In genomic region chr19:55902573-55903385, GRCm38 (mm10) we compare ENCODE assay signal across 28 mouse cellular contexts.
A peak's percentile ranks its signal among the peaks of the same experiment; 100 is the strongest.
DNase-seq lines count a peak whose midpoint lies in the region; ATAC-seq and TF ChIP-seq lines count a peak whose summit lies in the region.
"Had no signal": no experiment of that assay in that cellular context is flagged by ENCODE, and none has a peak within 500 bp of the region (broad histone marks: within the 10 kb centered on the region; RNA-seq: fewer than 3 reads in every experiment).

No protein-coding gene starts in this region.

- peaks cover 81% of the 10 kb centered on the region for H3K27me3 ChIP-seq in forebrain, embryonic 12.5 days
- peaks cover 32% of the 10 kb centered on the region for H3K27me3 ChIP-seq in forebrain, embryonic 16.5 days (replicated peaks; ENCODE audit: control insufficient read depth, insufficient read depth, low read length)
- H3K27me3 ChIP-seq in embryonic facial prominence, embryonic 10.5 days (replicated peaks; ENCODE audit: low read depth, poor library complexity, severe bottlenecking): peaks cover 18% of the 10 kb centered on the region
- peaks cover 90% of the 10 kb centered on the region for H3K27me3 ChIP-seq in midbrain, embryonic 10.5 days (ENCODE audit: low read depth, poor library complexity, severe bottlenecking)
- H3K27me3 ChIP-seq in midbrain, embryonic 16.5 days (ENCODE audit: control insufficient read depth, insufficient read depth, low read depth, low read length): 0 out of 2 replicates have a peak, but pooled peaks cover 3% of the 10 kb centered on the region
- no peaks in the 10 kb centered on the region for H3K27me3 ChIP-seq in liver, embryonic 11.5 days (replicated peaks; ENCODE audit: control insufficient read depth, insufficient read depth, low read length)
- H3K27me3 ChIP-seq: heart, embryonic 13.5 days; limb, embryonic 15.5 days; lung, embryonic 15.5 days had no signal

- 34% methylated on average over 12 of the region's 12 CpGs for WGBS in forebrain, embryonic 12.5 days
- WGBS in forebrain, embryonic 16.5 days: 54% methylated on average over 12 of the region's 12 CpGs
- 53% methylated on average over 12 of the region's 12 CpGs for WGBS in embryonic facial prominence, embryonic 10.5 days
- WGBS in midbrain, embryonic 10.5 days: 45% methylated on average over 12 of the region's 12 CpGs
- 47% methylated on average over 12 of the region's 12 CpGs for WGBS in midbrain, embryonic 16.5 days
- 86% methylated on average over 12 of the region's 12 CpGs for WGBS in liver, embryonic 11.5 days

- intact Hi-C loops in left cerebral cortex, adult 2 months (cut with DNase I): no loop called here

- no peak overlapping the region for H3K4me3 ChIP-seq in forebrain, embryonic 12.5 days (replicated peaks)
- no peak overlapping the region for H3K4me3 ChIP-seq in forebrain, embryonic 16.5 days (replicated peaks; ENCODE audit: low read length)
- no peak overlapping the region for H3K4me3 ChIP-seq in embryonic facial prominence, embryonic 10.5 days
- peak overlapping the region; percentile 60 for H3K4me3 ChIP-seq in midbrain, embryonic 10.5 days
- peak overlapping the region; percentile 33 for H3K4me3 ChIP-seq in midbrain, embryonic 16.5 days (ENCODE audit: low read depth, low read length)
- H3K4me3 ChIP-seq in liver, embryonic 11.5 days (ENCODE audit: low read depth, low read length): no peak overlapping the region
- no peak overlapping the region for H3K4me3 ChIP-seq in left cerebral cortex, adult 2 months
- H3K4me3 ChIP-seq: heart, adult 2 months; heart, embryonic 13.5 days; layer of hippocampus, adult 2 months; limb, embryonic 15.5 days; liver, embryonic 15.5 days; lung, embryonic 15.5 days had no signal

- no peak for ATAC-seq in forebrain, embryonic 12.5 days (ENCODE audit: low FRiP score)
- no peak for ATAC-seq in forebrain, embryonic 16.5 days
- no peak for ATAC-seq in midbrain, embryonic 16.5 days
- ATAC-seq in liver, embryonic 11.5 days (replicated peaks; ENCODE audit: low FRiP score): no peak
- ATAC-seq: inflammation-experienced regulatory T-cells, adult 6 months had no signal

- peaks cover 67% of the 10 kb centered on the region for H3K4me1 ChIP-seq in forebrain, embryonic 12.5 days
- 0 out of 2 replicates have a peak, but pooled peaks cover under 1% of the 10 kb centered on the region for H3K4me1 ChIP-seq in forebrain, embryonic 16.5 days (replicated peaks; ENCODE audit: control insufficient read depth, insufficient read depth, low read length)
- peaks cover 64% of the 10 kb centered on the region for H3K4me1 ChIP-seq in embryonic facial prominence, embryonic 10.5 days
- H3K4me1 ChIP-seq in midbrain, embryonic 10.5 days: peaks cover 89% of the 10 kb centered on the region
- peaks cover 2% of the 10 kb centered on the region; the same call in 1 of the 2 replicates for H3K4me1 ChIP-seq in midbrain, embryonic 16.5 days (ENCODE audit: control insufficient read depth, insufficient read depth, low read length)
- peaks cover 4% of the 10 kb centered on the region; the same call in 1 of the 2 replicates for H3K4me1 ChIP-seq in liver, embryonic 11.5 days (replicated peaks; ENCODE audit: control insufficient read depth, insufficient read depth, low read length)
- H3K4me1 ChIP-seq: liver, embryonic 15.5 days had no signal

- H3K9me3 ChIP-seq in forebrain, embryonic 12.5 days: no peaks in the 10 kb centered on the region
- H3K9me3 ChIP-seq in forebrain, embryonic 16.5 days (ENCODE audit: control insufficient read depth, low read length): no peaks in the 10 kb centered on the region
- no peaks in the 10 kb centered on the region for H3K9me3 ChIP-seq in embryonic facial prominence, embryonic 10.5 days
- H3K9me3 ChIP-seq in midbrain, embryonic 10.5 days (replicated peaks): no peaks in the 10 kb centered on the region
- no peaks in the 10 kb centered on the region for H3K9me3 ChIP-seq in midbrain, embryonic 16.5 days (replicated peaks; ENCODE audit: control insufficient read depth, low read length, poor library complexity, severe bottlenecking)
- no peaks in the 10 kb centered on the region for H3K9me3 ChIP-seq in liver, embryonic 11.5 days (ENCODE audit: control insufficient read depth, low read length)
- H3K9me3 ChIP-seq: heart, embryonic 13.5 days; limb, embryonic 15.5 days; liver, embryonic 15.5 days; lung, embryonic 15.5 days had no signal

- no peak for TF ChIP-seq CTCF in left cerebral cortex, adult 2 months (IDR thresholded peaks at IDR 0.05)

- H3K27ac ChIP-seq in forebrain, embryonic 12.5 days: no peak overlapping the region
- H3K27ac ChIP-seq in forebrain, embryonic 16.5 days (ENCODE audit: low read length): no peak overlapping the region
- peak overlapping the region; percentile 48; the same call in 1 of the 2 replicates for H3K27ac ChIP-seq in embryonic facial prominence, embryonic 10.5 days (replicated peaks)
- H3K27ac ChIP-seq in midbrain, embryonic 10.5 days (replicated peaks): peak overlapping the region; percentile 69
- H3K27ac ChIP-seq in midbrain, embryonic 16.5 days (ENCODE audit: low read length): peak overlapping the region; percentile 94
- no peak overlapping the region for H3K27ac ChIP-seq in liver, embryonic 11.5 days (ENCODE audit: low read depth, low read length)
- H3K27ac ChIP-seq in left cerebral cortex, adult 2 months: no peak overlapping the region
- H3K27ac ChIP-seq: heart, adult 2 months; heart, embryonic 13.5 days; hindbrain, embryonic 14.5 days; kidney, postnatal 0 days; layer of hippocampus, adult 2 months; limb, embryonic 15.5 days; liver, embryonic 15.5 days; lung, embryonic 15.5 days had no signal

- H3K9ac ChIP-seq in forebrain, embryonic 12.5 days: no peak overlapping the region
- H3K9ac ChIP-seq in forebrain, embryonic 16.5 days (replicated peaks; ENCODE audit: low read depth, low read length): no peak overlapping the region
- peak overlapping the region; percentile 51 for H3K9ac ChIP-seq in midbrain, embryonic 16.5 days (ENCODE audit: low read depth, low read length)
- no peak overlapping the region for H3K9ac ChIP-seq in liver, embryonic 11.5 days (ENCODE audit: low read depth, low read length)
- H3K9ac ChIP-seq: heart, embryonic 13.5 days; hindbrain, embryonic 14.5 days; limb, embryonic 15.5 days; liver, embryonic 15.5 days; lung, embryonic 15.5 days had no signal

- peak overlapping the region; percentile 15 for H3K4me2 ChIP-seq in forebrain, embryonic 12.5 days
- H3K4me2 ChIP-seq in forebrain, embryonic 16.5 days (ENCODE audit: low read length): no peak overlapping the region; the same call in 1 of the 2 replicates
- peak overlapping the region; percentile 51 for H3K4me2 ChIP-seq in midbrain, embryonic 16.5 days (ENCODE audit: low read length)
- H3K4me2 ChIP-seq in liver, embryonic 11.5 days: no peak overlapping the region
- H3K4me2 ChIP-seq: heart, embryonic 13.5 days; hindbrain, embryonic 14.5 days; limb, embryonic 15.5 days; liver, embryonic 15.5 days; lung, embryonic 15.5 days had no signal

- DNase-seq in embryonic facial prominence, embryonic 10.5 days (ENCODE audit: low spot score): no peak
- DNase-seq in midbrain, embryonic 10.5 days (ENCODE audit: low spot score): no peak
- DNase-seq in urinary bladder, postnatal 14 days (ENCODE audit: low spot score): no peak
- DNase-seq in liver, embryonic 11.5 days (ENCODE audit: low spot score): no peak
- DNase-seq in left cerebral cortex, adult 2 months (ENCODE audit: extremely low spot score in 1 of 2, low spot score in 2 of 2): no peak
- DNase-seq: adrenal gland, adult 8-10 months; cerebellum, adult 11-12 months; cerebellum, postnatal 25 days; gastrocnemius, postnatal 25 days; heart, adult 2 months; heart, postnatal 14 days; kidney, adult 18-20 months; layer of hippocampus, postnatal 36 days; lung, postnatal 4 days; thymus, adult 18-20 months; thymus, postnatal 36 days had no signal

- H3K36me3 ChIP-seq in forebrain, embryonic 12.5 days (replicated peaks): no peaks in the 10 kb centered on the region
- H3K36me3 ChIP-seq in forebrain, embryonic 16.5 days (ENCODE audit: control insufficient read depth, insufficient read depth): no peaks in the 10 kb centered on the region
- H3K36me3 ChIP-seq in embryonic facial prominence, embryonic 10.5 days (replicated peaks): 0 out of 2 replicates have a peak, but pooled peaks cover 5% of the 10 kb centered on the region
- H3K36me3 ChIP-seq in midbrain, embryonic 10.5 days: peaks cover 7% of the 10 kb centered on the region; the same call in 1 of the 2 replicates
- no peaks in the 10 kb centered on the region for H3K36me3 ChIP-seq in midbrain, embryonic 16.5 days (ENCODE audit: control insufficient read depth, insufficient read depth, low read length)
- no peaks in the 10 kb centered on the region for H3K36me3 ChIP-seq in liver, embryonic 11.5 days (ENCODE audit: control insufficient read depth, insufficient read depth, low read length)
- H3K36me3 ChIP-seq: G1E; limb, embryonic 15.5 days; liver, embryonic 15.5 days; lung, embryonic 15.5 days had no signal

Comparison
In these comparisons a context has a peak if more than half of its experiments do, and no peak if none do; other contexts are left out.
1. H3K4me2 ChIP-seq: peak in forebrain, embryonic 12.5 days (single experiment) and midbrain, embryonic 16.5 days (single experiment); none in forebrain, embryonic 16.5 days (single experiment) and liver, embryonic 11.5 days (single experiment).
2. H3K27ac ChIP-seq: peak in embryonic facial prominence, embryonic 10.5 days (single experiment), midbrain, embryonic 10.5 days (single experiment) and midbrain, embryonic 16.5 days (single experiment); none in forebrain, embryonic 12.5 days (single experiment), forebrain, embryonic 16.5 days (single experiment), liver, embryonic 11.5 days (single experiment) and left cerebral cortex, adult 2 months (single experiment).
3. H3K4me3 ChIP-seq: peak in midbrain, embryonic 10.5 days (single experiment) and midbrain, embryonic 16.5 days (single experiment); none in forebrain, embryonic 12.5 days (single experiment), forebrain, embryonic 16.5 days (single experiment), embryonic facial prominence, embryonic 10.5 days (single experiment), liver, embryonic 11.5 days (single experiment) and left cerebral cortex, adult 2 months (single experiment).